Mouse (Mus musculus) frontal cortex, postnatal 14 days (tissue): ENCODE measurements around the gene Ptgr2.
"Not testable (repeated sequence)": the region's sequence is repeated elsewhere in the genome, so short reads cannot be mapped to it uniquely, and the experiment has no call there.

ENCODE experiments used
- DNase-seq, 2 experiments: peaks; one replicate each; pipeline ENCODE4 v3.0.0; 2022; ENCODE audit warnings: low spot score in 2 of 2

Gene Ptgr2

DNA sequence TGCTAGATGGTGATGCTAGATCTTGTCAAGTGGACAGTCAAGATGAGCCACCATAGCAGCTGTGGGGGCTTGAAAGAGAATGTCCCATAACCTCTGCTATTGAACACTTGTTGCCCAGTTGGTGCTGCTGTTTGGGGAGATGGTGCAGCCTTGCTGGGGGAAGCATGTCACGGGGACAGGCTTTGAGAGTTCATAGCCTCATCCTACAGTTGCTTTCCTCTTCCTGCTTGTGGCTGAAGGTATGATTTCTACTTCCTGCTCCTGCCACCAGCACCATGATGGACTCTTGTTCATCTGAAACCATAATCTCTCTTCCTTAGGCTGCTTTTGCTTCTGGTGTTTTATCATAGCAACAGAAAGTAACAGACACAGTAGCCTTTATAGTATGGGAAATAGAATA lies 19.5 kb downstream of the Ptgr2 start:
- no peak for DNase-seq

- no peak for DNase-seq
Measured at GRCm38 (mm10) chr12:84311306-84311705, 26.3 kb downstream of the Ptgr2 start.

- DNase-seq, result no peak
Measured at GRCm38 (mm10) chr12:84316006-84316405, 31.0 kb downstream of the Ptgr2 start.

DNA sequence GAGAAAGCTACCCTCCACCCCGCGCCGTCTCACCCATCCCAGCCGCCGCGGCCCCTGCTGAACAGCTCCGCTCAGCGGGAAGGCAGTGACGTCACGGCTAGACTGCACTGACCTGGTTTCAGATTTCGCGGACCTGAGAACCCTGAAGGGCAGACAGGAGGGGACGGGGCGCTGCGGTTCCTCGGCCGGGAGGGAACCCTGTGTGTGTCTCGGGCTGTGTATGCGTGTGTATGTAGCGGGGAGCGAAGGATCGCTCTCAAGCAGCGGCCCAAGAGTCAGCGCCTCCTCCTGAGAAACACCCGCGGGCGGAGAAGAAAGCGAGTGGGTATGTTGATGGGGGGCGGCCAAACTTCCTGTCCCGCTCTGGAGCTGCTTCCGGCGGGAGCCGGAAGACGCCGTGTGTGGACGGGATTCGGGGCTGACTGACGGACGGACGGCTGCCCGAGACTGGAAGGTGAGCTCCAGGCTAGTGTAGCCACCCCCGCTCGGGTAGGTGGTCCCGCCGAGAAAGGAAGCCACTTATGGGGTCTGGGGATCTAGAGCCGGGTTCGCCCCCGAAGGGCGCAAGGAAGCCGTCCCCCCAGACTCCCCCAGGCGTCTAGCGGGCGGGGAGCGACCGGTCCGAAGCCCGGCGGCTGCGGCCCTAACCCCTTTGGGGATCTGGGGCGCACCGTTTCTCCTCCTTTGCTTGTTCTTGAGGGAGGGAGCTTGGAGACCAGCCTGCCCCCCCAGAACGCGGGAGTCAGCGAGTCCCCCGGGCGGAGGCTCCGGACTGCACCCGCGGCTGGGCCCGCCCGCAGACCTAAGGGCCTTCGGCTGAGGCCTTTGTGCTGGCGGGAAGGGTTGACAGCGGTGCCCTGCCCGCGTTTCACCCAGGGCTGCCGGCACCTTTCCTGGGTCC lies 31.9 kb downstream of the Ptgr2 start, which contains the start of gene Zfp410:
Gene Zfp410, plus strand, starts transcription at position 132 of the 901 bp plus-strand sequence.
- peak; percentile 65 to 74 for DNase-seq

- no peak for DNase-seq
Measured at GRCm38 (mm10) chr12:84327111-84327512, 42.1 kb downstream of the Ptgr2 start.

- no peak for DNase-seq
Measured at GRCm38 (mm10) chr12:84336963-84337625, 52.1 kb downstream of the Ptgr2 start.

DNA sequence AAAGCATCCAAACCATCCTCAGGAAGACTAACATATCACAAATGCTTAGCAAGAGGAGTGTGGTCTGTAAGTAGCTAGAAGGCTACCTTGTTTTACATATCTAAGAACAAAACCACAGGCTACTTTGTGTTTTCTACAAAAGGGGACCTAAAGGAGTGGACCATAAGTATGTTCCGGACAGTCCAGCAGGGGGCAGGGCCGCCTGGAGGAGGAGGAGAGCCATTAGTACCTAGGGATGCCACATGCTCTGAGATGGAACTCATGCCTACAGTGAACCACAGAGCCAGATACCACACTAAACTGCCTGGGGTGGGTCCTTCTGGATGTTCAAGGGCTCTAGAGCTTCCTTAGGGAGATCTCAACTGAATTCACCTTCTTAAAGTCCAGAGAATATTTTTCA lies 62.2 kb downstream of the Ptgr2 start:
- no peak for DNase-seq

DNA sequence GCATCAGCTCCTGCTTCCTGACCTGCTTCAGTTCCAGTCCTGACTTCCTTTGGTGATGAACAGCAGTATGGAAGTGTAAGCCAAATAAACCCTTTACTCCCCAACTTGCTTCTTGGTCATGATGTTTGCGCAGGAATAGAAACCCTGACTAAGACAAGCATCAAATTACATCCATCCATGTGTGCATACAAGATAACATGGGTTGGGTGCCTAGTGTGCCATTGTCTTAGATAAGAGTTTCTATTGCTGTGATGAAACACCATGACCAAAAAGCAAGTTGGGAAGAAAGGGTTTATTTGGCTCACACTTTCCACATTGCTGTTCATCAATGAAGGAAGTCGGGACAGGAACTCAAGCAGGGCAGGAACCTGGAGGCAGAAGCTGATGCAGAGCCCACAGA lies 73.7 kb downstream of the Ptgr2 start:
- DNase-seq, result not testable (repeated sequence)

- peak; percentile 93 for DNase-seq
Measured at GRCm38 (mm10) chr12:84361555-84362489, 76.8 kb downstream of the Ptgr2 start, which contains the start of the genes Coq6 and Fam161b. Gene Coq6, plus strand, starts transcription at chr12:84361657. Gene Fam161b, minus strand, starts transcription at chr12:84361833.

DNA sequence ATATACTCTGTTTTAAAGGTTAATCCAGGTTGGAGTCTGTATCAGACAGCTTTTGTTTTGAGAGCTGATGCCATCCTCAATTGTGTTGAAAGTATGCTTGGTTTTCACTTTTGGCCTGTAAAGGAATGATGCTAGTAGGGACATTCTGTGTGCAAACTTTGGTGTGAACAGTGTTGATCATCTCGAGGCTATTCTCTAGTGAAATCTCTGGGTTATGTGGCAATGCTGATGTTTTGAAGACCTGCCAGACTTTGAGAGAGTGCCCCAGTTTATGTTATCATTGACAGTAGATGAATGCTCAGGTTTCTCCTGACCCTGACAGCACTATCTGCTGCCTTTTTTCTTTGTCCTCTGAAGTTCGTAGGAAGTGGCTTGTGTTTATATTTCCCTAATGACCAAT lies 77.8 kb downstream of the Ptgr2 start:
- no peak for DNase-seq

GRCm38 (mm10) chr12:84364291-84364690 lies 79.3 kb downstream of the Ptgr2 start:
- no peak for DNase-seq

- no peak for DNase-seq
Measured at GRCm38 (mm10) chr12:84365137-84365536, 80.1 kb downstream of the Ptgr2 start.
